Mouse (Mus musculus): Measurements from ENCODE around the gene Mapk13. TPM values are rescaled to one million over a fixed set of nuclear protein-coding genes. Genes with fewer than 3 reads are reported as not detected.
"Not testable (repeated sequence)": the region's sequence is repeated elsewhere in the genome, so short reads cannot be mapped to it uniquely, and the experiment has no call there.

Mapk13 gene
- polyA plus RNA-seq, 1 experiment from 2014 or later: 2.3 TPM

DNA sequence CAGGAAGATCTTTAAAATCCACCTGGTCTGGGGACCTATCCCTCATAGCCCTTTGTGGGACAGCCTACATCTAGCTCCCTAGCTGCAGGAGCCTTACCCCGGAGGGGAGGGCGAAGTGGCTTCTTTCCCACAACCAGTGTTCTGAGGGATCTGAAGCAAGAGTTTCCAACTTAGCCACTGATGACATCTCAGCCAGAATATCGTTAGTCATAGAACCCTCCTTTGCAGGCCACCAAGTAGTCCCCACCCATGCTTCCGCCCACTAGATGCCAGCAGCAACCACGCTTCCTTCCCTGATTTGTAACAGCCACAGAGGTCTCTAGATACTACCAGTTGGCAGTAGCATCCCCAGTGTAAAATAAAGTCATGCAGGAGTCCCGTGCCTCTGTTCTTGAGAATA is 18.5 kb upstream of the Mapk13 start:
- ATAC-seq: no peak
- Histone ChIP-seq H3K9ac (no peak overlapping the region), H3K4me3 (no peak overlapping the region), H3K4me1 (peaks cover 15% of the 10 kb centered on the region), H3K27me3 (replicated peaks) (no peaks in the 10 kb centered on the region), H3K36me3 (peaks cover 34% of the 10 kb centered on the region), H3K9me3 (replicated peaks) (no peaks in the 10 kb centered on the region), H3K27ac (no peak overlapping the region), H3K4me2 (no peak overlapping the region)
- 33% methylated on average over 6 of the region's 6 CpGs for WGBS (ENCODE audit: insufficient replicate concordance)

DNA sequence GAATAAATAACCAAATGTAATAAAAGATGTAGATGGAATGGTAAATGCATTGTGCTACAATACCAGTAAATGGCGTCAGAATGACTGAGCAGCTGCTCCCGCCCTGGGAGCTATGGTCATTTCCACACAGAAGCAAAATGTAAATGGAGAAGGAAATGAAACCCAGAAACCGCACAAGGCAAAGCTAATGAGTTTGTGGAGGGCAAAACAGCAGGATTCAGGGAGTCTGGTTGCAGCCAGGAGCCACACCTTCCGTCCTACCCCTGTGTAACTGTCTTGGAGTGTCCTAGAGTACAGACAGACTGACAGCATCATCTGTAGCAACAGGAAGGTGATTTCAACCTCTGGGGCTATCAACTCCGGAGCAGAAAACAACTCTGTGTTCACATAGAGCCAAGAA is 12.7 kb upstream of the Mapk13 start:
- Histone ChIP-seq H3K9me3 (replicated peaks) (no peaks in the 10 kb centered on the region), H3K4me2 (no peak overlapping the region), H3K4me1 (0 out of 2 replicates have a peak, but pooled peaks cover 6% of the 10 kb centered on the region), H3K27me3 (replicated peaks) (no peaks in the 10 kb centered on the region; the same call in 1 of the 2 replicates), H3K9ac (no peak overlapping the region), H3K36me3 (no peaks in the 10 kb centered on the region), H3K4me3 (no peak overlapping the region), H3K27ac (no peak overlapping the region)
- 40% methylated on average over 5 of the region's 5 CpGs for WGBS (ENCODE audit: insufficient replicate concordance)
- no peak for ATAC-seq

GRCm38 (mm10) chr17:28757470-28757869 is 11.6 kb upstream of the Mapk13 start:
- peaks cover under 1% of the 10 kb centered on the region; the same call in 1 of the 2 replicates for H3K27me3 ChIP-seq (replicated peaks)
- no peak overlapping the region for H3K4me3 ChIP-seq
- no peak overlapping the region for H3K9ac ChIP-seq
- no peak overlapping the region for H3K4me2 ChIP-seq
- no peak for ATAC-seq
- WGBS (ENCODE audit: insufficient replicate concordance): 60% methylated on average over 2 of the region's 2 CpGs
- no peak overlapping the region for H3K27ac ChIP-seq
- no peaks in the 10 kb centered on the region for H3K36me3 ChIP-seq
- H3K4me1 ChIP-seq: 0 out of 2 replicates have a peak, but pooled peaks cover 6% of the 10 kb centered on the region
- H3K9me3 ChIP-seq (replicated peaks): no peaks in the 10 kb centered on the region

DNA sequence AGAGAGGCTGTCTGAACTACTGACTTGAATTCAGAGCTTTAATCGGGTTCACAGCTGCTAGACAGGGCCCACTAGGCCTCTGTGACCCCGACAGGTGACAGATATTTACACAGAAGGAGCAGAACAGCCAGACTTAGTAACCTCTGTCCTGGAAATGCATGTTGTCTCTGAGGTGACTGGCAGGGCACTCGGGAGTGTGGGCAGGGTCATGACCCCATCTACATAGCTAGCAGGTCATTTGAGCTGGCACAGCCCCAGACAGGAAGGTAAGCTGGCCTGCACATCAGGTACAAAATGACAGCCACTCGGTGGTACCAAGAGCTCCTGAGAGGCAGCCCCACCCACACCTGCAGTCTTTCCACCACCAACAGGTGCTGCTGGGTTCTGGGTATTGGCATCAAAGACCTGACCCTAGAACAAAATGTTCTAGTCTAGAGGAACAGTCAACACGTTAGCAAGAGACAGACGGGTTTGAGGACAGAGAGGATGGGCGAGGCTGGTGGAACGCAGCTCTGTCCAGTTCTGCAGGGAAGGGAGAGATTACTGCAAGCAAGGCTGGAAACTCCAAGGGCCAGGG is 8.3 kb upstream of the Mapk13 start:
- peaks cover 20% of the 10 kb centered on the region for H3K27me3 ChIP-seq (replicated peaks)
- 54% methylated on average over 8 of the region's 8 CpGs for WGBS (ENCODE audit: insufficient replicate concordance)
- 0 out of 2 replicates have a peak, but pooled peaks have one; percentile 37 for ATAC-seq

GRCm38 (mm10) chr17:28761871-28762270 is 7.2 kb upstream of the Mapk13 start:
- no peak for ATAC-seq
- no peaks in the 10 kb centered on the region for H3K9me3 ChIP-seq (replicated peaks)
- no peak overlapping the region for H3K4me3 ChIP-seq
- H3K4me2 ChIP-seq: no peak overlapping the region
- H3K27me3 ChIP-seq (replicated peaks): peaks cover 30% of the 10 kb centered on the region
- H3K9ac ChIP-seq: no peak overlapping the region
- WGBS (ENCODE audit: insufficient replicate concordance): 13% methylated on average over 3 of the region's 3 CpGs
- H3K36me3 ChIP-seq: no peaks in the 10 kb centered on the region
- 0 out of 2 replicates have a peak, but pooled peaks cover 6% of the 10 kb centered on the region for H3K4me1 ChIP-seq
- no peak overlapping the region for H3K27ac ChIP-seq

More for the DNA sequence above, 8.3 kb upstream of the Mapk13 start:
- H3K9me3 ChIP-seq (replicated peaks): no peaks in the 10 kb centered on the region
- H3K4me2 ChIP-seq: no peak overlapping the region
- H3K27ac ChIP-seq: no peak overlapping the region
- H3K36me3 ChIP-seq: no peaks in the 10 kb centered on the region
- 0 out of 2 replicates have a peak, but pooled peaks cover 6% of the 10 kb centered on the region for H3K4me1 ChIP-seq
- H3K9ac ChIP-seq: no peak overlapping the region
- H3K4me3 ChIP-seq: no peak overlapping the region

DNA sequence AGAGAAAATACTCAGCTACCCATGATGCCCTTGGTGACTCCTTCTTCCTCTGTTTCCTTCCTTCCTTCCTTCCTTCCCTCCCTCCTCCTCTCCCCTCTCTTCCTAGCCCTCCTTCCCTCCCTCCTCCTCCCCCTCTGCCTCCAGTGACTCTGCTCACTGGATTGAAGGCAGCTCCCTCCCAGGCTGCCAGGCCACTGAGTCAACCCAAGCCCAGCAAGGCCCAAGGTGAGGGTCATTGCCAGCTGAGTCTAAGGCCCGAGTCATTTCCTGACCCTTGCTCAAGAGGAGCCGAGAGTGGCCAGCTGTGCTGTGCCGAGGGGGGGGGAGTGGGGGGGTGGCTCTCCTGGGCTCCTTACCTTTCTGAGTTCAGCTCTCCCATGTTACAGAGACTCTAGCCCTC is 2.9 kb upstream of the Mapk13 start:
- peaks cover 16% of the 10 kb centered on the region for H3K4me1 ChIP-seq
- no peak overlapping the region for H3K4me2 ChIP-seq
- H3K27ac ChIP-seq: no peak overlapping the region
- 32% methylated on average over 3 of the region's 3 CpGs for WGBS (ENCODE audit: insufficient replicate concordance)
- H3K36me3 ChIP-seq: no peaks in the 10 kb centered on the region
- no peak for ATAC-seq
- H3K9me3 ChIP-seq (replicated peaks): no peaks in the 10 kb centered on the region
- peaks cover 72% of the 10 kb centered on the region for H3K27me3 ChIP-seq (replicated peaks)
- H3K9ac ChIP-seq: no peak overlapping the region
- no peak overlapping the region for H3K4me3 ChIP-seq

DNA sequence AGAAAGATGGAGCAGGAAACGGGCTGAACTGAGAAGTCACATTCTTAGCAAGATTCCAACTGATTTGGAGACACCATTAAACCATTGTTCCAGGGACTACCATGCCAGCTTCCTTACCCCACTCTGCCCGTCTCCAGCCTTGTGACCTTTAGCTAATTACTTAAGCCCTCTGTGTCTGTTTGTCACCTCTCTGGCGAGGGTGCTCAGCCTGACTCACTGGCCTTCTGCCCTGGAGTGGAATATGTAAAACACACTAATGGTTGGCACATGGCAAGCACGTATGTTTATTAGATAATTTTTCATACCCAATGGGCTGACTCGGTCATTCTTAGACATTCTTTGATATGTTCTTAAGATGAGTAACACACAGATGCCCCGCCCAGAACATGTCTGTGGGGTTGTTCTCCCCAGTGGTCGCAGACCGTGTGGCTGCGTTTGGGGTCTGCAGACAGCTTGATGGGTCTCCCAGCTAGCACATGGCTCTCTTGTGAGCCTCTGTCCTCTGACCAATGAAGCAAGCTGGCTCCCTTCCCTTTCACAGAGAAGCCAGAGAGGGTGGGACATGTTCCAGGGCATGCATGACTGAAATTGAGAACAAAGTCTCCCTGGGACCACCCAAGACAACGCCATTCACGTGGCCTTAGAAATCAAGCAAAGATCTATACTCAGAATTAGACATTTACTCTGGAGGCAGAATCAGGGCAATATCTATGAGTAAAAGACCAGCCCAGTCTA is 2.1 kb upstream of the Mapk13 start:
- peaks cover 80% of the 10 kb centered on the region for H3K27me3 ChIP-seq (replicated peaks)
- H3K4me3 ChIP-seq: no peak overlapping the region
- ATAC-seq: no peak
- H3K9me3 ChIP-seq (replicated peaks): no peaks in the 10 kb centered on the region
- no peaks in the 10 kb centered on the region for H3K36me3 ChIP-seq
- 60% methylated on average over 11 of the region's 11 CpGs for WGBS (ENCODE audit: insufficient replicate concordance)
- peaks cover 16% of the 10 kb centered on the region for H3K4me1 ChIP-seq
- no peak overlapping the region for H3K27ac ChIP-seq
- no peak overlapping the region for H3K4me2 ChIP-seq
- H3K9ac ChIP-seq: no peak overlapping the region

GRCm38 (mm10) chr17:28769875-28770421 is 851 bp downstream of the Mapk13 start:
- peaks cover 4% of the 10 kb centered on the region; the same call in 1 of the 2 replicates for H3K9me3 ChIP-seq (replicated peaks)

DNA sequence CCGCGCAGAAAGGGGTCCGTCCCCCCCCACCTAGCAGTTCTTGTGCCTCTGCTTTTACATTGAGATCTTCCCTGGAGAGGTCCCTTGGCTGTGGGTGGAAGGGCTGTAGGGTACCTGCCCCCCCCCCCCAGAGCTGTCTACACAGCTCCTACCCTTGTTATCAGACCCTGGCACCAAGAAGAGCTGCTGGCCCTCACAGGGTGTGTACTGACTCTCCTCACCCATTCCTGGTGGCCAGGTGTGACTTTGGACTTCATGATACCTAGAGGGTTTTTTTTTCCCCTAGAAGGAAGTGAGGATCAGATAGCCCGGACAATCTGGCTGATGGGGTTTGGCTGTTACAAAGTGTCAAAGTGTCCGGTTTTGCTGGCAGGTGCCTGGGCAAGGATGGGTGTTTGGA is 2.2 kb downstream of the Mapk13 start:
- no peak overlapping the region for H3K4me2 ChIP-seq
- peaks cover 4% of the 10 kb centered on the region; the same call in 1 of the 2 replicates for H3K9me3 ChIP-seq (replicated peaks)
- H3K9ac ChIP-seq: no peak overlapping the region
- WGBS (ENCODE audit: insufficient replicate concordance): 64% methylated on average over 5 of the region's 5 CpGs
- peaks cover 16% of the 10 kb centered on the region for H3K4me1 ChIP-seq
- H3K27me3 ChIP-seq (replicated peaks): peaks cover 67% of the 10 kb centered on the region
- H3K36me3 ChIP-seq: no peaks in the 10 kb centered on the region
- ATAC-seq: no peak
- no peak overlapping the region for H3K27ac ChIP-seq
- no peak overlapping the region for H3K4me3 ChIP-seq

More at GRCm38 (mm10) chr17:28769875-28770421, 851 bp downstream of the Mapk13 start:
- Histone ChIP-seq H3K4me2 (peak overlapping the region; percentile 69), H3K4me3 (peak overlapping the region; percentile 50), H3K4me1 (peaks cover 16% of the 10 kb centered on the region), H3K27me3 (replicated peaks) (peaks cover 72% of the 10 kb centered on the region), H3K36me3 (no peaks in the 10 kb centered on the region), H3K9ac (0 out of 2 replicates have a peak overlapping the region, but pooled peaks have one; percentile 4), H3K27ac (no peak overlapping the region)
- WGBS (ENCODE audit: insufficient replicate concordance): 1% methylated on average over 24 of the region's 24 CpGs
- ATAC-seq: no peak

DNA sequence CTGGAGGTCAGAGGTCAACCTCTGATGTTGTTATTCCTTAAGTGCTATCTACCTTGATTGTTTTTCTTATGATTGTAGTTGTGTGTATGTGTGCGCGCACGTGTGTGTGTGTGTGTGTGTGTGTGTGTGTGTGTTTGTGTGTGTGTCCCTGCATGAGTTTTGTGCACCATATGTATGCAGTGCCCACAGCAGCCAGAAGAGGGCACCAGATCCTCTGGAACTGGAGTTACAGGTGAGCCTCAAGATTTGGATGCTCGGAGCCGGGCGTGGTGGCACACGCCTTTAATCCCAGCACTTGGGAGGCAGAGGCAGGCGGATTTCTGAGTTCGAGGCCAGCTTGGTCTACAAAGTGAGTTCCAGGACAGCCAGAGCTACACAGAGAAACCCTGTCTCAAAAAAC is 5.2 kb downstream of the Mapk13 start:
- Histone ChIP-seq H3K4me1 (peaks cover 16% of the 10 kb centered on the region), H3K27me3 (replicated peaks) (peaks cover 46% of the 10 kb centered on the region)
- 91% methylated on average over 9 of the region's 9 CpGs for WGBS (ENCODE audit: insufficient replicate concordance)
- H3K27ac ChIP-seq; H3K4me3 ChIP-seq; ATAC-seq; H3K9ac ChIP-seq; H3K4me2 ChIP-seq; H3K9me3 ChIP-seq (replicated peaks); H3K36me3 ChIP-seq: not testable (repeated sequence)

GRCm38 (mm10) chr17:28775161-28775560 is 6.1 kb downstream of the Mapk13 start:
- ATAC-seq: no peak
- no peak overlapping the region for H3K27ac ChIP-seq
- no peak overlapping the region for H3K9ac ChIP-seq
- no peak overlapping the region for H3K4me2 ChIP-seq
- peaks cover 4% of the 10 kb centered on the region; the same call in 1 of the 2 replicates for H3K9me3 ChIP-seq (replicated peaks)
- no peaks in the 10 kb centered on the region for H3K36me3 ChIP-seq
- no peak overlapping the region for H3K4me3 ChIP-seq
- WGBS (ENCODE audit: insufficient replicate concordance): 59% methylated on average over 4 of the region's 4 CpGs
- peaks cover 8% of the 10 kb centered on the region for H3K4me1 ChIP-seq
- H3K27me3 ChIP-seq (replicated peaks): peaks cover 38% of the 10 kb centered on the region

GRCm38 (mm10) chr17:28776817-28777216 is 7.7 kb downstream of the Mapk13 start:
- Histone ChIP-seq H3K9me3 (replicated peaks) (peaks cover 4% of the 10 kb centered on the region; the same call in 1 of the 2 replicates), H3K9ac (no peak overlapping the region), H3K27ac (no peak overlapping the region), H3K4me3 (no peak overlapping the region), H3K27me3 (replicated peaks) (peaks cover 21% of the 10 kb centered on the region), H3K4me2 (no peak overlapping the region), H3K36me3 (no peaks in the 10 kb centered on the region), H3K4me1 (peaks cover 12% of the 10 kb centered on the region)
- 64% methylated on average over 3 of the region's 3 CpGs for WGBS (ENCODE audit: insufficient replicate concordance)
- ATAC-seq: no peak

Data from liver, embryonic 12.5 days (tissue).